Mouse (Mus musculus) ES-Bruce4 (cell line): ENCODE results near the gene Zfp984.
"Not testable (repeated sequence)": the region's sequence is repeated elsewhere in the genome, so short reads cannot be mapped to it uniquely, and the experiment has no call there.

Source experiments
- CTCF ChIP-seq: IDR thresholded peaks from one replicate; pipeline ENCODE4 v1.8.1; 2011; ENCODE audit warnings: low read depth, low read length
- EP300 ChIP-seq: IDR thresholded peaks from 2 replicates; pipeline ENCODE4 v1.6.1; 2011; ENCODE audit warnings: low read depth, low read length; ENCODE audit not compliant: insufficient read depth
- POLR2A ChIP-seq: IDR thresholded peaks from one replicate; pipeline ENCODE4 v1.8.1; 2011; ENCODE audit warnings: low read length; ENCODE audit not compliant: insufficient read depth

- TF ChIP-seq POLR2A, CTCF, EP300: not testable (repeated sequence)
Measured at GRCm38 (mm10) chr4:147819659-147820058, 10.1 kb upstream of the Zfp984 start.
